Mouse (Mus musculus): ENCODE results near the gene Nsun5. TPM values are rescaled to one million over a fixed set of nuclear protein-coding genes. Genes with fewer than 3 reads are reported as not detected.

Gene Nsun5
- total RNA-seq, 1 experiment: 40.2 TPM

DNA sequence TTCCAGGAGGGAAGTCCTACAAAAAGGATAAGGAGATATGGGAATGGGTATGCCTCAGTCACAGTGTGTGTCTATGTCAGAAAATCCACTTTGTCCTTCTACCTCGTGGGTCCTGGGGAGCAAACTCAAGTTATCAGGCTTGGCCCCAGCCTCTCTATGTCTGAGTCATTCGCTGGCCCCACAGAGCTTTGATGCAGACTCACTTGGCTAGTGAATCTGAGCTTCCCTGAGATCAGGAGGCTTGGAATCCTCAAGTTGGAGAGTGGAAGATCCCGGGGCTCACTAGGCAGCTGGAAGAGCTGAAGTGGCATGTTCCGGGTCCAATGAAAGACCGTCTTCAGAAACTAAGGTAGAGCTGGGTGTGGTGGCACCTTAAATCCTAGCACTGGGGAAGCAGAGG, 39.6 kb upstream of the Nsun5 start:
- H3K9me3 ChIP-seq (ENCODE audit: control insufficient read depth, insufficient read depth, low read depth, low read length): no peaks in the 10 kb centered on the region
- H3K4me1 ChIP-seq (ENCODE audit: control insufficient read depth in 2 of 2, insufficient read depth in 2 of 2, low read length in 2 of 2, poor library complexity in 1 of 2): no peaks in the 10 kb centered on the region
- H3K27ac ChIP-seq (ENCODE audit: insufficient read depth, low read depth, low read length, poor library complexity, severe bottlenecking): no peak overlapping the region
- no peak for DNase-seq (ENCODE audit: low read depth, low spot score)
- no peaks in the 10 kb centered on the region for H3K36me3 ChIP-seq (ENCODE audit: control insufficient read depth, insufficient read depth, low read length, poor library complexity, severe bottlenecking)
- H3K9ac ChIP-seq (ENCODE audit: insufficient read depth, low read depth, low read length, poor library complexity, severe bottlenecking): no peak overlapping the region
- no peak overlapping the region for H3K4me3 ChIP-seq (ENCODE audit: insufficient read depth in 1 of 2, low read depth in 1 of 2, low read length in 2 of 2, poor library complexity in 1 of 2, severe bottlenecking in 1 of 2)
- TF ChIP-seq MAFK (IDR thresholded peaks at IDR 0.05; ENCODE audit: insufficient read depth, low read depth, low read length) (no peak), ZNF384 (IDR thresholded peaks at IDR 0.05; ENCODE audit: low read depth, low read length) (no peak), ZC3H11A (IDR thresholded peaks at IDR 0.05; ENCODE audit: borderline replicate concordance, low read depth, low read length) (no peak)
- in situ Hi-C loops (cut with MboI; ENCODE audit: low sequenced_read_pairs in 2 of 2, unreplicated experiment in 2 of 2): no loop called here

DNA sequence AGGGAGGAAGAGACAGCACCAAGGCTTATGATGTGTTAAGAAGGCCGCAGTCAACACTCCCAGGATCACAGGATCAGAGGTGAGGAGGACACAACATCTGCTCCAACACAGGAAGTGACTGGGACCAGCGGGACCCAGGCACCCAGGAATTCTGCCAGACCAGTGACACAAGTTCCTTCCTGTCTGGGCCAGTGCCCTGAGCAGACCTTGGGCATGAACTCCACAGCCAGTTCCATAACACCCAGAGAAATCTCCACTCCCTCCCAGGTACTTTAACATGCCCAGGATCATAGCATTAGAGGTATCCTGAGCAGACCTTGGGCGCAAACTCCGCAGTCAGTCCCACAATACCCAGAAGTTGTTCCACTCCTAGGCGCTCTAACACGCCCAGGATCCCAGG, 38.6 kb upstream of the Nsun5 start:
- no peak for DNase-seq (ENCODE audit: low read depth, low spot score)
- in situ Hi-C loops (cut with MboI; ENCODE audit: low sequenced_read_pairs in 2 of 2, unreplicated experiment in 2 of 2): no loop called here
- H3K9ac ChIP-seq (ENCODE audit: insufficient read depth, low read depth, low read length, poor library complexity, severe bottlenecking): no peak overlapping the region
- no peak overlapping the region for H3K27ac ChIP-seq (ENCODE audit: insufficient read depth, low read depth, low read length, poor library complexity, severe bottlenecking)
- TF ChIP-seq ZNF384 (IDR thresholded peaks at IDR 0.05; ENCODE audit: low read depth, low read length) (no peak), HCFC1 (IDR thresholded peaks at IDR 0.05; ENCODE audit: borderline replicate concordance, insufficient read depth, low read length) (no peak), CHD2 (IDR thresholded peaks at IDR 0.05; ENCODE audit: low read depth, low read length) (no peak), MAFK (IDR thresholded peaks at IDR 0.05; ENCODE audit: insufficient read depth, low read depth, low read length) (no peak)
- H3K4me1 ChIP-seq (ENCODE audit: control insufficient read depth in 2 of 2, insufficient read depth in 2 of 2, low read length in 2 of 2, poor library complexity in 1 of 2): no peaks in the 10 kb centered on the region
- H3K36me3 ChIP-seq (ENCODE audit: control insufficient read depth, insufficient read depth, low read length, poor library complexity, severe bottlenecking): no peaks in the 10 kb centered on the region
- no peaks in the 10 kb centered on the region for H3K9me3 ChIP-seq (ENCODE audit: control insufficient read depth, insufficient read depth, low read depth, low read length)
- H3K4me3 ChIP-seq (ENCODE audit: insufficient read depth in 1 of 2, low read depth in 1 of 2, low read length in 2 of 2, poor library complexity in 1 of 2, severe bottlenecking in 1 of 2): no peak overlapping the region

DNA sequence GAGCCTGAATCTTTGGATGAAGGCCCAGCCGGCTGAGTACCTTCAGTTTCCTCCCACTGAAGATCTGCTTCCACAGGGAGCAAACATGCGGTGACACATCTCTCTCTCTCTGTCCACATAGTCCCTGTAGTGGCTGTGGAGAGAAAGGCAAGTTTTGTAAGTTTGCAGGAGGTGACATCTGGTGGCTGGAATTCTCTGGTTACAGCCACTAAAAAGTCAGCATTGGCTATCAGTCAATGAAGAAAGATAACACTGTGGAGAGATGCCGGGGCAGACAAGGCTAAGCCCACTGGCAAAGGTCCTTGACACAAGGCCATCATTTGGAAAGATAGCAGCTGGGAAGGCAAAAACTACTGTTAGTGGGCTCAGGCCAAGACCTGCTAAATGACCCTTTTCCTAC, 32.2 kb upstream of the Nsun5 start:
- H3K4me1 ChIP-seq (ENCODE audit: control insufficient read depth in 2 of 2, insufficient read depth in 2 of 2, low read length in 2 of 2, poor library complexity in 1 of 2): no peaks in the 10 kb centered on the region
- in situ Hi-C loops (cut with MboI; ENCODE audit: low sequenced_read_pairs in 2 of 2, unreplicated experiment in 2 of 2): no loop called here
- H3K4me3 ChIP-seq (ENCODE audit: insufficient read depth in 1 of 2, low read depth in 1 of 2, low read length in 2 of 2, poor library complexity in 1 of 2, severe bottlenecking in 1 of 2): no peak overlapping the region
- TF ChIP-seq ZC3H11A (IDR thresholded peaks at IDR 0.05; ENCODE audit: borderline replicate concordance, low read depth, low read length) (no peak), ZNF384 (IDR thresholded peaks at IDR 0.05; ENCODE audit: low read depth, low read length) (no peak), HCFC1 (IDR thresholded peaks at IDR 0.05; ENCODE audit: borderline replicate concordance, insufficient read depth, low read length) (no peak), MAFK (IDR thresholded peaks at IDR 0.05; ENCODE audit: insufficient read depth, low read depth, low read length) (no peak), CHD2 (IDR thresholded peaks at IDR 0.05; ENCODE audit: low read depth, low read length) (no peak)
- H3K9me3 ChIP-seq (ENCODE audit: control insufficient read depth, insufficient read depth, low read depth, low read length): no peaks in the 10 kb centered on the region
- H3K36me3 ChIP-seq (ENCODE audit: control insufficient read depth, insufficient read depth, low read length, poor library complexity, severe bottlenecking): no peaks in the 10 kb centered on the region
- H3K9ac ChIP-seq (ENCODE audit: insufficient read depth, low read depth, low read length, poor library complexity, severe bottlenecking): no peak overlapping the region
- DNase-seq (ENCODE audit: low read depth, low spot score): no peak
- no peak overlapping the region for H3K27ac ChIP-seq (ENCODE audit: insufficient read depth, low read depth, low read length, poor library complexity, severe bottlenecking)

DNA sequence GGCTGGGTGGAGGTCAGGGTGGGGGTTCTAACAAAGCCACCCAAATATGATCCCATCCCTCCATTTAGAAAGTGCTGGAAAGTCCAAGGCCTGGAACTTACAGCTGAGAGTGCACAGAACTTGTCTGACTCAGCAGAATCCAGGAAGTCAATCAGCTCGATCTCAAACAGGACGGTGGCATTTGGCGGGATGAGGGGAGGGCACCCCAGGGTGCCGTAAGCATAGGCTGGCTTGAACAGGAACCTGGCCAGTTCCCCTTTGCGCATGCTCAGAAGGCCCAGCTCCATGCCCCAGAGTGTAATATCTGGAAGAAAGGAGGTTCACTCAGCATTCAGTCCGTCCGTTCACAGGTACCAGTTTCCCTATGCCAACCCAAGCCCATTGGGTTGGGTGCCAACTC, 23.8 kb upstream of the Nsun5 start:
- Histone ChIP-seq H3K4me1 (ENCODE audit: control insufficient read depth in 2 of 2, insufficient read depth in 2 of 2, low read length in 2 of 2, poor library complexity in 1 of 2) (no peaks in the 10 kb centered on the region), H3K27ac (ENCODE audit: insufficient read depth, low read depth, low read length, poor library complexity, severe bottlenecking) (no peak overlapping the region), H3K9me3 (ENCODE audit: control insufficient read depth, insufficient read depth, low read depth, low read length) (no peaks in the 10 kb centered on the region), H3K4me3 (ENCODE audit: insufficient read depth in 1 of 2, low read depth in 1 of 2, low read length in 2 of 2, poor library complexity in 1 of 2, severe bottlenecking in 1 of 2) (no peak overlapping the region), H3K36me3 (ENCODE audit: control insufficient read depth, insufficient read depth, low read length, poor library complexity, severe bottlenecking) (no peaks in the 10 kb centered on the region), H3K9ac (ENCODE audit: insufficient read depth, low read depth, low read length, poor library complexity, severe bottlenecking) (no peak overlapping the region)
- TF ChIP-seq CHD2 (IDR thresholded peaks at IDR 0.05; ENCODE audit: low read depth, low read length) (no peak), MAFK (IDR thresholded peaks at IDR 0.05; ENCODE audit: insufficient read depth, low read depth, low read length) (peak; percentile 46; the same call in 1 of the 2 replicates)
- in situ Hi-C loops (cut with MboI; ENCODE audit: low sequenced_read_pairs in 2 of 2, unreplicated experiment in 2 of 2): no loop called here
- DNase-seq (ENCODE audit: low read depth, low spot score): no peak

DNA sequence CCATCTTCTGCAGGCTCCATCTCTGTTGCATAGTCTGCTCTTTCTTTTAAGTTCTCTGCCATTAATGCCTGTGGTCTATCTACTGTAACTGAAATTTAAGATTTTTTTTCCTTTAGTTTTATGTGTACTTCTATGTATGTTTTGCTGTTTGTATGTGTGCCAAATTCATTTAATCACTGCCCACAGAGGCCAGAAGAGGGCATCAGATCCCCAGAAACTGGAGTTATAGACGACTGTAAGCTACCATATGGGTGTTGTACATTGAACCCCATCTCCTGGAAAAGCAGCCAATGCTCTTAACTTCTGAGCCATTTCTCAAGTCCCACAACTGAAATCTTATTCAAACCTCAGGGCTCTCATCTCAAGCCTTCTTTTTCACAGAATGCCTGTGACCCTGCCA, 23.3 kb upstream of the Nsun5 start:
- H3K36me3 ChIP-seq (ENCODE audit: control insufficient read depth, insufficient read depth, low read length, poor library complexity, severe bottlenecking): no peaks in the 10 kb centered on the region
- H3K4me1 ChIP-seq (ENCODE audit: control insufficient read depth in 2 of 2, insufficient read depth in 2 of 2, low read length in 2 of 2, poor library complexity in 1 of 2): no peaks in the 10 kb centered on the region
- H3K4me3 ChIP-seq (ENCODE audit: insufficient read depth in 1 of 2, low read depth in 1 of 2, low read length in 2 of 2, poor library complexity in 1 of 2, severe bottlenecking in 1 of 2): no peak overlapping the region
- no peaks in the 10 kb centered on the region for H3K9me3 ChIP-seq (ENCODE audit: control insufficient read depth, insufficient read depth, low read depth, low read length)
- in situ Hi-C loops (cut with MboI; ENCODE audit: low sequenced_read_pairs in 2 of 2, unreplicated experiment in 2 of 2): no loop called here
- DNase-seq (ENCODE audit: low read depth, low spot score): no peak
- no peak overlapping the region for H3K9ac ChIP-seq (ENCODE audit: insufficient read depth, low read depth, low read length, poor library complexity, severe bottlenecking)
- no peak overlapping the region for H3K27ac ChIP-seq (ENCODE audit: insufficient read depth, low read depth, low read length, poor library complexity, severe bottlenecking)
- TF ChIP-seq HCFC1 (IDR thresholded peaks at IDR 0.05; ENCODE audit: borderline replicate concordance, insufficient read depth, low read length) (no peak), ZC3H11A (IDR thresholded peaks at IDR 0.05; ENCODE audit: borderline replicate concordance, low read depth, low read length) (no peak), MAFK (IDR thresholded peaks at IDR 0.05; ENCODE audit: insufficient read depth, low read depth, low read length) (no peak), CHD2 (IDR thresholded peaks at IDR 0.05; ENCODE audit: low read depth, low read length) (no peak), ZNF384 (IDR thresholded peaks at IDR 0.05; ENCODE audit: low read depth, low read length) (no peak)

Data from ES-E14 (cell line).